Mouse (Mus musculus) intestine, embryonic 15.5 days (tissue): ENCODE results near the gene Serpinb6c. TPM values are rescaled to one million over a fixed set of nuclear protein-coding genes. Genes with fewer than 3 reads are reported as not detected.
A peak's percentile ranks its signal among the peaks of the same experiment; 100 is the strongest.

ENCODE experiments used
- ATAC-seq: fragments of 200-750 bp; cut with Nextera tagmentation; 2 replicates; pipeline ENCODE4 v1.8.0; 2017; ENCODE audit warnings: moderate TSS enrichment, moderate library complexity
- H3K27ac ChIP-seq: fragments of 300-500 bp; sonication (generic); 2 replicates; pipeline ENCODE4 v1.5.1; 2015; ENCODE audit warnings: mild to moderate bottlenecking, inconsistent platforms
- H3K27me3 ChIP-seq: fragments of 300-500 bp; sonication (generic); replicated peaks from 2 replicates; pipeline ENCODE4 v1.6.1; 2015; ENCODE audit warnings: inconsistent platforms
- H3K36me3 ChIP-seq: fragments of 300-500 bp; sonication (generic); 2 replicates; pipeline ENCODE4 v1.6.1; 2015; ENCODE audit warnings: inconsistent platforms
- H3K4me1 ChIP-seq: fragments of 300-500 bp; sonication (generic); replicated peaks from 2 replicates; pipeline ENCODE4 v1.6.1; 2015; ENCODE audit warnings: inconsistent platforms
- H3K4me2 ChIP-seq: fragments of 300-500 bp; sonication (generic); replicated peaks from 2 replicates; pipeline ENCODE4 v1.6.1; 2015; ENCODE audit warnings: mild to moderate bottlenecking, inconsistent platforms
- H3K4me3 ChIP-seq: fragments of 300-500 bp; sonication (generic); replicated peaks from 2 replicates; pipeline ENCODE4 v1.5.1; 2015; ENCODE audit warnings: inconsistent platforms
- H3K9ac ChIP-seq: fragments of 300-500 bp; sonication (generic); 2 replicates; pipeline ENCODE4 v1.6.1; 2015; ENCODE audit warnings: inconsistent platforms
- H3K9me3 ChIP-seq: fragments of 300-500 bp; sonication (generic); 2 replicates; pipeline ENCODE4 v1.6.1; 2016; ENCODE audit warnings: inconsistent platforms
- WGBS: fragments of 180-500 bp; shearing (Covaris S2); methylation state at CpG from one replicate; pipeline ENCODE4 v1.1.7; 2015; 5-methylcytosine and 5-hydroxymethylcytosine counted together
- polyA plus RNA-seq: library from polyadenylated mRNA; unstranded; fragments of >200 nt; fragmentation: Nextera tagmentation; extraction: Ambion mirVana; gene quantifications from 2 replicates; pipeline ENCODE4 v1.2.1, GENCODE M21; 2015

Gene Serpinb6c
- polyA plus RNA-seq, 1 experiment from 2014 or later: not detected

GRCm38 (mm10) chr13:33930281-33930680 is 24.8 kb upstream of the Serpinb6c start:
- no peak for ATAC-seq
- H3K27ac ChIP-seq: no peak overlapping the region
- H3K4me2 ChIP-seq: no peak overlapping the region
- no peak overlapping the region for H3K9ac ChIP-seq
- WGBS: 89% methylated on average over 2 of the region's 2 CpGs
- H3K36me3 ChIP-seq: peaks cover 11% of the 10 kb centered on the region
- H3K9me3 ChIP-seq: no peaks in the 10 kb centered on the region
- peaks cover 7% of the 10 kb centered on the region for H3K4me1 ChIP-seq
- no peak overlapping the region for H3K4me3 ChIP-seq
- no peaks in the 10 kb centered on the region for H3K27me3 ChIP-seq

GRCm38 (mm10) chr13:33921699-33922098 is 16.2 kb upstream of the Serpinb6c start:
- Histone ChIP-seq H3K9me3 (no peaks in the 10 kb centered on the region), H3K4me1 (no peaks in the 10 kb centered on the region), H3K4me3 (no peak overlapping the region), H3K36me3 (peaks cover 24% of the 10 kb centered on the region), H3K9ac (no peak overlapping the region), H3K27ac (no peak overlapping the region), H3K4me2 (no peak overlapping the region), H3K27me3 (no peaks in the 10 kb centered on the region)
- ATAC-seq: peak; percentile 73
- WGBS: 70% methylated on average over 5 of the region's 5 CpGs

GRCm38 (mm10) chr13:33921041-33921440 is 15.5 kb upstream of the Serpinb6c start:
- 93% methylated on average over 6 of the region's 6 CpGs for WGBS
- Histone ChIP-seq H3K4me3 (no peak overlapping the region), H3K9me3 (no peaks in the 10 kb centered on the region)

GRCm38 (mm10) chr13:33906821-33907220 is 1.3 kb upstream of the Serpinb6c start:
- Histone ChIP-seq H3K36me3 (no peaks in the 10 kb centered on the region), H3K4me3 (no peak overlapping the region), H3K9ac (no peak overlapping the region), H3K4me2 (no peak overlapping the region), H3K9me3 (no peaks in the 10 kb centered on the region), H3K27ac (no peak overlapping the region), H3K27me3 (no peaks in the 10 kb centered on the region), H3K4me1 (no peaks in the 10 kb centered on the region)
- ATAC-seq: no peak
- 65% methylated on average over 3 of the region's 3 CpGs for WGBS

More at GRCm38 (mm10) chr13:33921041-33921440, 15.5 kb upstream of the Serpinb6c start:
- 0 out of 2 replicates have a peak, but pooled peaks have one; percentile 19 for ATAC-seq
- no peaks in the 10 kb centered on the region for H3K27me3 ChIP-seq
- H3K4me2 ChIP-seq: no peak overlapping the region
- no peaks in the 10 kb centered on the region for H3K4me1 ChIP-seq
- no peak overlapping the region for H3K27ac ChIP-seq
- H3K36me3 ChIP-seq: peaks cover 27% of the 10 kb centered on the region
- H3K9ac ChIP-seq: no peak overlapping the region

GRCm38 (mm10) chr13:33903290-33903689 is 2.2 kb downstream of the Serpinb6c start:
- Histone ChIP-seq H3K27me3 (no peaks in the 10 kb centered on the region), H3K4me1 (no peaks in the 10 kb centered on the region), H3K4me3 (no peak overlapping the region), H3K9ac (no peak overlapping the region), H3K27ac (no peak overlapping the region), H3K4me2 (no peak overlapping the region), H3K36me3 (no peaks in the 10 kb centered on the region), H3K9me3 (no peaks in the 10 kb centered on the region)
- WGBS: 68% methylated on average over 2 of the region's 2 CpGs
- peak; percentile 72 for ATAC-seq

- no peaks in the 10 kb centered on the region for H3K36me3 ChIP-seq
- no peak overlapping the region for H3K4me3 ChIP-seq
- no peaks in the 10 kb centered on the region for H3K9me3 ChIP-seq
- 48% methylated on average over 2 of the region's 2 CpGs for WGBS
- no peak overlapping the region for H3K27ac ChIP-seq
- H3K27me3 ChIP-seq: no peaks in the 10 kb centered on the region
- H3K4me1 ChIP-seq: no peaks in the 10 kb centered on the region
- H3K4me2 ChIP-seq: no peak overlapping the region
- H3K9ac ChIP-seq: no peak overlapping the region
- no peak for ATAC-seq
Measured at GRCm38 (mm10) chr13:33894207-33894606, 11.3 kb downstream of the Serpinb6c start.

- no peak within 1 kb of the TSS for H3K4me2 ChIP-seq
- H3K9me3 ChIP-seq: no peaks in the 10 kb centered on the region
- H3K4me1 ChIP-seq: no peaks in the 10 kb centered on the region
- 72% methylated on average over 1 of the region's 1 CpGs for WGBS
- H3K4me3 ChIP-seq: no peak within 1 kb of the TSS
- no peak within 1 kb of the TSS for H3K9ac ChIP-seq
- H3K27me3 ChIP-seq: no peaks in the 10 kb centered on the region
- H3K27ac ChIP-seq: no peak within 1 kb of the TSS
- ATAC-seq: no peak
- no peaks in the 10 kb centered on the region for H3K36me3 ChIP-seq
Measured at GRCm38 (mm10) chr13:33843308-33843707, 62.2 kb downstream of the Serpinb6c start, which contains the start of gene Serpinb6e. Serpinb6e (minus strand) TSS chr13:33843408.

GRCm38 (mm10) chr13:33830751-33831150 is 74.8 kb downstream of the Serpinb6c start:
- Histone ChIP-seq H3K27me3 (no peaks in the 10 kb centered on the region), H3K27ac (no peak overlapping the region), H3K9ac (no peak overlapping the region), H3K9me3 (no peaks in the 10 kb centered on the region), H3K4me2 (no peak overlapping the region), H3K36me3 (no peaks in the 10 kb centered on the region), H3K4me1 (no peaks in the 10 kb centered on the region), H3K4me3 (no peak overlapping the region)
- no peak for ATAC-seq
- 80% methylated on average over 2 of the region's 2 CpGs for WGBS

Other genes starting within 250 kb of the Serpinb6c start
- gene Serpinb6d, start 244.3 kb downstream of the Serpinb6c start, polyA plus RNA-seq: not detected in 2 replicates
- not detected in 2 replicates for gene Serpinb6e, start 62.3 kb downstream of the Serpinb6c start, polyA plus RNA-seq
- gene Nqo2, start 59.0 kb upstream of the Serpinb6c start, polyA plus RNA-seq: 40.5 and 43.3 TPM in 2 replicates
- 20.4 and 20.8 TPM in 2 replicates for gene Ripk1, start 96.7 kb upstream of the Serpinb6c start, polyA plus RNA-seq
- gene Serpinb6a, start 97.1 kb upstream of the Serpinb6c start, polyA plus RNA-seq: 120 and 124 TPM in 2 replicates
- gene Bphl, start 131.9 kb upstream of the Serpinb6c start, polyA plus RNA-seq: 57.6 and 60.4 TPM in 2 replicates
- 170 TPM in 2 replicates for gene Tubb2a, start 172.3 kb upstream of the Serpinb6c start, polyA plus RNA-seq
- gene Tubb2b, start 224.8 kb upstream of the Serpinb6c start, polyA plus RNA-seq: 33.5 and 34.2 TPM in 2 replicates